Mouse (Mus musculus) liver, embryonic 12.5 days (tissue): ENCODE results near the gene Doc2g. TPM values are rescaled to one million over a fixed set of nuclear protein-coding genes. Genes with fewer than 3 reads are reported as not detected.
"Not testable (repeated sequence)": the region's sequence is repeated elsewhere in the genome, so short reads cannot be mapped to it uniquely, and the experiment has no call there.

Source experiments
- ATAC-seq: fragments of 200-750 bp; cut with Nextera tagmentation; 2 replicates; pipeline ENCODE4 v1.8.0; 2017; ENCODE audit warnings: moderate number of reproducible peaks, mild to moderate bottlenecking, moderate library complexity
- H3K27ac ChIP-seq: fragments of 300-500 bp; sonication (generic); 2 replicates; pipeline ENCODE4 v1.5.1; 2016; ENCODE audit warnings: mild to moderate bottlenecking
- H3K27me3 ChIP-seq: fragments of 300-500 bp; sonication (generic); replicated peaks from 2 replicates; pipeline ENCODE4 v1.6.1; 2016; ENCODE audit warnings: mild to moderate bottlenecking, moderate library complexity
- H3K36me3 ChIP-seq: fragments of 300-500 bp; sonication (generic); 2 replicates; pipeline ENCODE4 v1.6.1; 2016; ENCODE audit warnings: mild to moderate bottlenecking, moderate library complexity
- H3K4me1 ChIP-seq: fragments of 300-500 bp; sonication (generic); 2 replicates; pipeline ENCODE4 v1.6.1; 2016
- H3K4me2 ChIP-seq: fragments of 300-500 bp; sonication (generic); 2 replicates; pipeline ENCODE4 v1.6.1; 2016; ENCODE audit warnings: mild to moderate bottlenecking, moderate library complexity
- H3K4me3 ChIP-seq: fragments of 300-500 bp; sonication (generic); 2 replicates; pipeline ENCODE4 v1.5.1; 2016; ENCODE audit warnings: mild to moderate bottlenecking, moderate library complexity
- H3K9ac ChIP-seq: fragments of 300-500 bp; sonication (generic); 2 replicates; pipeline ENCODE4 v1.6.1; 2016; ENCODE audit warnings: mild to moderate bottlenecking, moderate library complexity
- H3K9me3 ChIP-seq: fragments of 300-500 bp; sonication (generic); replicated peaks from 2 replicates; pipeline ENCODE4 v1.6.1; 2016; ENCODE audit warnings: mild to moderate bottlenecking, moderate library complexity
- WGBS: fragments of 180-500 bp; shearing (Covaris S2); methylation state at CpG from one replicate; pipeline ENCODE4 v1.1.7; 2016; ENCODE audit not compliant: insufficient replicate concordance; 5-methylcytosine and 5-hydroxymethylcytosine counted together
- polyA plus RNA-seq: library from polyadenylated mRNA; unstranded; fragments of >200 nt; fragmentation: Nextera tagmentation; extraction: Ambion mirVana; gene quantifications from 2 replicates; pipeline ENCODE4 v1.2.1, GENCODE M21; 2016

The Doc2g gene
- 1.3 and 1.5 TPM in 2 replicates for polyA plus RNA-seq

DNA sequence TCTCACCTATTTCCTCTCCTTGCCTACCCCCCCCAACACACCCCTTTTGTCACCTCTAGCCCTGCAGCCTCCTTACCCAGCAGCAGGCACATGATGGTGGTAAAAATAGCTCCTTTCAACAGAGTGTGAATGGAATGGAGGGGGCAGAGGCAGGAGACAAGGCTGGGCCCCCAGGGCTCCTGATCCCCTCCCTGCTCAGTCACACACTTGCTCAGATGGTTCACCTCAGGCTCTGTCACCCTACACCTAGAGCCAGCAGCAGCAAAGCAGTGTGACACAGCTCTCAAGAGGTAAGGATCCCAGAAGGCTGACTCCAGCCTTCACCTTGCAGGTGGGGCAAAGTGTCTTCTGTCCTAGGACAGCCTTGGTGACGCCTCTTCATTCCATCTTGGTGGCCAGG, at the start of gene Doc2g:
TSS of gene Doc2g (plus strand) at position 202 of the 400 bp plus-strand sequence.
- H3K4me2 ChIP-seq = no peak within 1 kb of the TSS
- no peak for ATAC-seq

DNA sequence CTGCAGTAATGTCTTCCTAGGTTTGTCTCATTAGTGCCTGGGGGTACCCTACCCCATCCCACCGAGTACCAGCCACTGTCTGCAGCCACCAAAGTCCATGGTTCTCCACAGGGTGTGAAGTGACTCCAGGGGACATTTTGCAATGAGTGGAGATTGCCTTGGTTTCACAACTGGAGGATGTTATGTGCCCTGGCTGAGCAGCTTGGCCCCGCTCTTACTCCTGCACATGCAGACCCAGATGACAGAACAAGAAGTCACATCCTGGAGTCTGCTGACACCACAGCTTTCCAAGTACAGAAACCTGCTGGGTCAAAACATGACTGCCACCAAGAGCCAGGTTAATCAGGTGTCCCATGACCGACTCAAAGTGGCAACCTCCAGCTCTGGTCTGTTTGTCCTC, 48.1 kb upstream of the Doc2g start:
- H3K4me1 ChIP-seq = no peaks in the 10 kb centered on the region
- no peak overlapping the region for H3K9ac ChIP-seq
- H3K9me3 ChIP-seq = no peaks in the 10 kb centered on the region
- WGBS = 59% methylated on average over 3 of the region's 3 CpGs
- no peak overlapping the region for H3K4me3 ChIP-seq
- peaks cover 7% of the 10 kb centered on the region; the same call in 1 of the 2 replicates for H3K27me3 ChIP-seq
- no peak overlapping the region for H3K4me2 ChIP-seq
- no peaks in the 10 kb centered on the region for H3K36me3 ChIP-seq
- no peak for ATAC-seq
- no peak overlapping the region for H3K27ac ChIP-seq

More for the DNA sequence above, at the start of gene Doc2g:
- WGBS = 57% methylated on average over 1 of the region's 1 CpGs
- no peak within 1 kb of the TSS for H3K27ac ChIP-seq
- H3K4me3 ChIP-seq = no peak within 1 kb of the TSS
- peaks cover 32% of the 10 kb centered on the region for H3K36me3 ChIP-seq
- no peaks in the 10 kb centered on the region for H3K9me3 ChIP-seq
- peaks cover 29% of the 10 kb centered on the region for H3K4me1 ChIP-seq
- H3K9ac ChIP-seq = no peak within 1 kb of the TSS
- H3K27me3 ChIP-seq = no peaks in the 10 kb centered on the region; the same call in 1 of the 2 replicates

DNA sequence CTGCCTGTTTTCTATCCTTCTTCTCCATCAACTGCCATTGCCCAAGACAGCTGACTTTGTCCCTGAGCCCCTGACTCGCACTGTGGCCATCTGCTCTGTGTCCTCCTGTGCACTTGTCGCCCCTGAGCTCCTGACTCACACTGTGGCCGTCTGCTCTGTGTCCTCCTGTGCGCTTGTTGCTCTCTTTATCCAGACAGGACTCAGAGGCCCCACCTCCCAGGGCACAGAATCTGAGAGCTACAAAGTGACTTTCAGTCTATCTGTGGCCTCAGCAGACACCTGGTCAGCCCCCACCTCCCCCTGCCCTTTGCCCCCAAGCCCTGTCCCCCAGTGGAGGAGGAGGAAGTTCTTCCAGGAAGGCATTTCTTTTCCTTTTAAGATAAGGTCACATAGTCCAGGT, 47.3 kb upstream of the Doc2g start:
- WGBS = 25% methylated on average over 4 of the region's 4 CpGs
- no peaks in the 10 kb centered on the region for H3K9me3 ChIP-seq
- H3K27me3 ChIP-seq = peaks cover 7% of the 10 kb centered on the region; the same call in 1 of the 2 replicates
- no peak overlapping the region for H3K9ac ChIP-seq
- H3K4me2 ChIP-seq = no peak overlapping the region
- ATAC-seq = no peak
- H3K27ac ChIP-seq = no peak overlapping the region
- H3K36me3 ChIP-seq = no peaks in the 10 kb centered on the region
- H3K4me1 ChIP-seq = no peaks in the 10 kb centered on the region
- no peak overlapping the region for H3K4me3 ChIP-seq

DNA sequence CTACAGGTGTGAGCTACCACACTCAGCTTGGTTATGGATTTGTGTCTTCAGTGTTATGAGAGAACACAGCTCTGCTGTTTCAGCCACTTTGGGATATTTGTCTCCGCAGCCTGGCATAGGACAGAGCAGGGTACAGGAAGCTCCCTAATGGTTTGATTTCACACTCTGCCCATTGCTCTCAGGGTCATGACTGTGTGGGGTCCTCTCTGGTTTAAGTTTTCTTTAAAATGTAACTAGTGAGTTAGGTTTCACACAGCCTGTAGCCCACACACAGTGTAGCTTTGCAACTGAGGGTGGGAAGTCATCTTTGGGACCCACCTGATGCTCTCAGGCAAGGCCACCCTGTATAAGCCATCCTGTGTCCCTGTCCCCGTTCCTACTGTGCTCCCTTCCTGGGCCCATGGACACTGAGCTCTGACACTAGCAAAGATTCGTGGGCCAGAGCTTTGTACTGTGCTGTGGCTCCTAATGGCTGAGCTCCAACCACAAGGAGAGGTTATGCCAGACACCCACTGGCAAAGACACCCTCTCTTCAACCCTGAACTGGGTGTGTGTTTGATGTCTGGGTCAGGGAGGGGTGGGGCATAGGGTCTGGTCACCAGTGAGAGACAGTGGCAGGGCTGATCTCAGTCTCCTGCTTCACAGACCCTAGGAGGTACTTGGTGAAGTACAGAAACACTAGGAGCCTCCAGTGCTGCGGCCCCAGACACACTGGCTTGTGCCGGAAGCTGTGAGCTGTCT, 45.6 kb upstream of the Doc2g start:
- ATAC-seq, H3K9ac ChIP-seq, H3K36me3 ChIP-seq, H3K9me3 ChIP-seq, H3K27ac ChIP-seq, H3K27me3 ChIP-seq, H3K4me1 ChIP-seq, H3K4me3 ChIP-seq, H3K4me2 ChIP-seq: not testable (repeated sequence)
- WGBS = 64% methylated on average over 5 of the region's 5 CpGs

DNA sequence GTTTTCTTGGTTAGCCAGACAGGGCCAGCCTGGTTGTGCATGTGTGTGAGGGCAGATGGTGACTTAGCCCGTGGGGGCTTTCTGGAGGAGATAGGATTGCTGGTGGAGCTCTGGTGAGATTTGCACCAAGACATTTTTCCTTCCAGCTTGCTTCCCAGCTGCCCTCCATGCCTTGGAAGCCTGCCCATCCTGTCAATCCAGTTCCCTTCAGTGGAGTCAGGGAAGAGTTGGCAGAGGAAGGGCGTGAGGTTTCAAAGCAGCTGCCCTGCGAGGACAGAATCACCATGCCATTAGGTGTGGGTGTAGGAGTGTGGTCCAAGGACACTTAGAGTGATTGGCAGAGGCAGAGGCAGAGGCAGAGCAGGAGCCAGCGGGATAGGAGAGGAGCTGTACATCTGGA, 44.6 kb upstream of the Doc2g start, which contains the start of gene Aldh3b3:
TSS of gene Aldh3b3 (plus strand) at position 176 of the 400 bp plus-strand sequence.
- H3K27me3 ChIP-seq = peaks cover 7% of the 10 kb centered on the region; the same call in 1 of the 2 replicates
- H3K4me2 ChIP-seq = no peak within 1 kb of the TSS
- H3K9ac ChIP-seq = no peak within 1 kb of the TSS
- WGBS = 61% methylated on average over 4 of the region's 4 CpGs
- no peaks in the 10 kb centered on the region for H3K4me1 ChIP-seq
- no peak within 1 kb of the TSS for H3K4me3 ChIP-seq
- H3K36me3 ChIP-seq = no peaks in the 10 kb centered on the region
- no peaks in the 10 kb centered on the region for H3K9me3 ChIP-seq
- H3K27ac ChIP-seq = no peak within 1 kb of the TSS
- ATAC-seq = no peak

DNA sequence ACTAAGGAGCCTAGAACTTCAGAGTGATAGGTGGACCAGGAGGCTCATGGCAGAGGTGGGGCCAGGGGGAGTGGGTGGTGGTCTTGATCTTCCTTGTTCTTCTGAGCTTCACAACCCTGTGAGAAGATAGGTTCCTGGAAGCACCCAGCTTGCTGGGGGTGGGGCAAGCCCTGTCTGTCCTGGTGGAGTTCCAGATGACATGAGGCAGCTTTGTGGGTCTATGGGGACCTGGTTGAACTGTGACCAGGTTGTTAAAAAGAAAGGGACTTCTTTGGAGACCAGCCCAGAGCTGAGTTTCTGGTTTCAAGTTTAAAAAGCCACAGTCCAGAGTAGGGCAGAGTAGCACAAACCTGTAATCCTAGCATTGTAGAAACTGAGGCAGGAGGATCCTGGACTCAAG, 44.1 kb upstream of the Doc2g start:
- ATAC-seq = no peak
- Histone ChIP-seq H3K9ac (no peak overlapping the region), H3K27me3 (peaks cover 7% of the 10 kb centered on the region; the same call in 1 of the 2 replicates), H3K9me3 (no peaks in the 10 kb centered on the region), H3K4me2 (no peak overlapping the region), H3K27ac (no peak overlapping the region), H3K36me3 (no peaks in the 10 kb centered on the region), H3K4me1 (no peaks in the 10 kb centered on the region), H3K4me3 (no peak overlapping the region)

DNA sequence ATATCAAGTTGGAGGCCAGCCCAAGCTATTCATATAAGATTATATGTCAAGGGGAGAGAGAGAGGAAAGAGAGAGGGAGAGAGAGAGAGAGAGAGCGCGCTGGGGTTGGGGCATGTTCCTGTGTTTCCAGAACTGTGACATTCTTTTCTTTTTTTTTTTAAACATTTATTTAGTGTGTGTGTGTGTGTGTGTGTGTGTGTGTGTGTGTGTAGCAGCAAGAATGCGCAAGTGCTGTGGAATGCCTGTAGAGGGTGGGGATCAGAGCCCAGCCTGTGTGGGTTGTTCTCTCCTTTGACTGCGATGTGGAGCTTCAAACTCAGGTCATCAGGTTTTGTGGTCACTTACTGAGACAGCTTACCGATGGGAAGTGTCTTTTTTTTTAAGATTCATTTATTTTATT, 42.9 kb upstream of the Doc2g start:
- Histone ChIP-seq H3K27ac (no peak overlapping the region), H3K36me3 (no peaks in the 10 kb centered on the region), H3K9me3 (no peaks in the 10 kb centered on the region), H3K9ac (no peak overlapping the region), H3K4me1 (no peaks in the 10 kb centered on the region), H3K27me3 (peaks cover 7% of the 10 kb centered on the region; the same call in 1 of the 2 replicates), H3K4me2 (no peak overlapping the region), H3K4me3 (no peak overlapping the region)
- ATAC-seq = no peak
- WGBS = 78% methylated on average over 5 of the region's 5 CpGs

DNA sequence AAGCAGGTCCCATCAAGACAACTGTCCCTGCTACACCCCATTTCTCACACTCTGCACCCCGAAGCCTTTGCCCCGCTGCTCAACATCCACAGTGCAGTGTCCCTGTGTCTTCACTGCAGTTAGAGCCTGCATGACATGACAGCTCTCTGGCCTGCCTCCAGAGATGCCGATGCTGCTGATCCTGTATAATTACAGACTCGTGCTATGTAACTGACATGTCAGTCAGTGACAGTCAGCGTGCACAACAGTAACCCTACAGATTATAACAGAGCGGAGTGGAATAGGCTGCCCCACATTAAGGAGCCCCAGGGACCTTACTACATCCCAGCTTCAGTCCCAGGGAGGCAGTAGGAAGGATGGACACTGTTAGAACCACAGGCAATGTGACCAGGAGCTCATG, 41.3 kb upstream of the Doc2g start:
- not testable (repeated sequence) for ATAC-seq, H3K9me3 ChIP-seq, H3K4me2 ChIP-seq, H3K27me3 ChIP-seq, H3K27ac ChIP-seq, H3K4me3 ChIP-seq, H3K9ac ChIP-seq, H3K4me1 ChIP-seq, H3K36me3 ChIP-seq
- 75% methylated on average over 6 of the region's 6 CpGs for WGBS

DNA sequence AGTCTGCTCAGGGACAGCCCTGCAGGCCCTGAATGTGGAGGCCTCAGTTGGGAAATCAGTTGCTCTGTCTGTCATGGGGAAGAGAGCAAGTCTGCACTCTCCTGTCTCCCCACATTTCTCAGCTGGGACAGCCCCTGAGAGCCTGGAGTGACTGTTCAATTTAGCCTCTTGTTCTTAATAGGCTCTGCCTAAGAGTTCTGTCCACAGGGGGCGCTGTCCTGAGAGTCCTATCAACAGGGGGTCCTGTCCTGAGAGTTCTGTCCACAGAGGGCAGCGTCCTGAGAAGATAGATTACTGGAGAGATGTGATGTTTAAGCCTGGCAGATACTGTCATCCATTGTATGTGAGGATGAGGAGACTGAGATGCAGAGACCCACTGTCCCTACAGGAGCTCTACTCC, 40.6 kb upstream of the Doc2g start:
- no peak overlapping the region for H3K4me3 ChIP-seq
- 7% methylated on average over 2 of the region's 2 CpGs for WGBS
- H3K9ac ChIP-seq = no peak overlapping the region

DNA sequence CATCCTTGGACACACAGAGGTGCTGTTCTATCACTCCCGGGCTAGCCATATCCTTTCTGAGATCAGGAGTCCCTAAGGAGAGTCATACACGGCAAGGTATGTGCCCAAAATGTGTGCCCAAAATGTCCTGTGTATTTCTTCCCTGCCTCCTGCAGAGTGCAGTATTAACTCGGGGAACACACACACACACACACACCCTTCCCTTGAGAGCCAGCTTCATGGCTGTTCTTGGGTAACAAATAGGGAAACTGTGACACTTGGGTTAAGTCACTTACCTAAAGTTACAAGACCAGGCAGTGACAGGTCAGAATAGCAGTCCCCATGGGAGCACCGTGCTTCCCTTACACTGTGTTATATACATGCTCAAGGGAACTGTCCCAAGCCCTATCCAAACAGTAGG, 39.1 kb upstream of the Doc2g start:
- no peak overlapping the region for H3K27ac ChIP-seq
- H3K27me3 ChIP-seq = peaks cover 4% of the 10 kb centered on the region; the same call in 1 of the 2 replicates
- H3K9ac ChIP-seq = no peak overlapping the region
- H3K4me1 ChIP-seq = peaks cover 8% of the 10 kb centered on the region
- no peaks in the 10 kb centered on the region for H3K9me3 ChIP-seq
- 54% methylated on average over 4 of the region's 4 CpGs for WGBS
- no peak overlapping the region for H3K4me2 ChIP-seq
- no peak for ATAC-seq
- H3K4me3 ChIP-seq = no peak overlapping the region
- no peaks in the 10 kb centered on the region for H3K36me3 ChIP-seq

More for the DNA sequence above, 40.6 kb upstream of the Doc2g start:
- H3K4me1 ChIP-seq = peaks cover 7% of the 10 kb centered on the region
- no peaks in the 10 kb centered on the region for H3K36me3 ChIP-seq
- no peak for ATAC-seq
- H3K9me3 ChIP-seq = no peaks in the 10 kb centered on the region
- no peak overlapping the region for H3K27ac ChIP-seq
- no peak overlapping the region for H3K4me2 ChIP-seq
- 0 out of 2 replicates have a peak, but pooled peaks cover 3% of the 10 kb centered on the region for H3K27me3 ChIP-seq

DNA sequence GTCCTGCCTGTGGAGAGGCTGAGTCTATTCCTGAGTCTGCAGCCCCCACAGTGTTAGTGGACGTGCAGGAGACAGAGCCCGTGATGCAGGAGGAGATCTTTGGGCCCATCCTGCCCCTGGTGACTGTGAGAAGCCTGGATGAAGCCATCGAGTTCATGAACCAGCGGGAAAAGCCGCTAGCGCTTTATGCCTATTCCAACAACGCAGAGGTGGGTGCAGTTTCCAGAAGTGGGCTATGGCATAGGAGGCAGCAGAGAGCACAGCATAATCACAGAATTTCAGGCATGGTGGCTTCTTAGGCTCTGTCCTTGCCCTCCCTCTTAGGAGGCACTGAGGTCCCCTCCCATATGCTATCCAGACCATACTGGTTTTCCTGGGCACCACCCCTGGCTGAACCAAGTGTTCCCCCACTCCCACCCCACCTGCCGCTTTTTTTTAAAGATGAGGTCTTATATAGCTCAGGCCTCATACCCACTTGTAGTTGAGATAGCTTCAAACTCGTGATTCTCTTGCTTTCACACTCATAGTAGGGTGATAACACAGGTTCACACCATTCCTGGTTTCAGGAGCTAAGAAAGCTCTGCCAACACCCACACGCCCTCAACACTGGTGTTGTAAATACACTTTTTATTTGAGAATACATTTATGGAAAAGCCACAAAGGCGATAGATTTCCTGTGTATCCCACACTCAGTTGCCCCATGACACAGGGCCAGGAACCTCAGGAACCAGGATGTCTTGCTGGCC, 36.6 kb upstream of the Doc2g start:
- H3K27me3 ChIP-seq = peaks cover 17% of the 10 kb centered on the region; the same call in 1 of the 2 replicates
- no peak for ATAC-seq

DNA sequence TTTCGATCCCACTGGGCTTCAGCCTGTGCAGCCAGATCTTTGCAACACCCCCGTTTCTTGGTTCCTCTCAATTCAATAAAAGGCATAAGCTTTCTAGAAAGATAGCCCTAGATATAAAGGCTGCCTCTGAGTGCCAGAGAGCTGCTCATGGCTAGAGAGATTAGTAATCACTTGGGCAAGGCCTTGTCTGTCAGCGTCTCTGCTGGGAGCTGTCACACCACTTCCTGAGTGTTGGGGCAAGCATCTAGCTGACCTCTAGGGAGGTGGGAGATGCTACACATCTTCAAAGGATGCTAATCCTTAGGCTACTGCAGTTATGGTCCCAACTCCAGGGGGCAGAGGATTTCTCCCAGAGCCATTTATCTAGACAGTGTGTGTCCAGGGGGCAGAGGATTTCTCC, 35.9 kb upstream of the Doc2g start:
- Histone ChIP-seq H3K4me3 (no peak overlapping the region), H3K27ac (no peak overlapping the region), H3K27me3 (peaks cover 17% of the 10 kb centered on the region; the same call in 1 of the 2 replicates), H3K9ac (0 out of 2 replicates have a peak overlapping the region, but pooled peaks have one; percentile 22), H3K36me3 (no peaks in the 10 kb centered on the region), H3K4me1 (peaks cover 19% of the 10 kb centered on the region), H3K9me3 (no peaks in the 10 kb centered on the region), H3K4me2 (no peak overlapping the region)
- ATAC-seq = no peak
- 42% methylated on average over 3 of the region's 3 CpGs for whole genome bisulfite sequencing

More for the DNA sequence above, 36.6 kb upstream of the Doc2g start:
- peaks cover 12% of the 10 kb centered on the region for H3K4me1 ChIP-seq
- no peak overlapping the region for H3K4me2 ChIP-seq
- WGBS = 53% methylated on average over 11 of the region's 11 CpGs
- H3K9me3 ChIP-seq = no peaks in the 10 kb centered on the region
- H3K9ac ChIP-seq = 0 out of 2 replicates have a peak overlapping the region, but pooled peaks have one; percentile 22
- no peak overlapping the region for H3K4me3 ChIP-seq
- no peaks in the 10 kb centered on the region for H3K36me3 ChIP-seq
- H3K27ac ChIP-seq = no peak overlapping the region
